Mouse (Mus musculus) olfactory bulb, adult 2 months (tissue): ENCODE results near the gene Pax5.

ENCODE experiments used
- CTCF ChIP-seq: fragments of 200-500 bp; IDR thresholded peaks from 2 replicates; pipeline ENCODE4 v1.5.1; 2012; ENCODE audit warnings: low read depth, mild to moderate bottlenecking, low read length, moderate library complexity; ENCODE audit not compliant: insufficient read depth
- POLR2A ChIP-seq: fragments of 200-500 bp; IDR thresholded peaks from 2 replicates; pipeline ENCODE4 v1.6.1; 2012; ENCODE audit warnings: mild to moderate bottlenecking, low read depth, low read length, moderate library complexity; ENCODE audit not compliant: insufficient read depth

- TF ChIP-seq CTCF (no peak), POLR2A (no peak)
Measured at GRCm38 (mm10) chr4:44601370-44601769, 108.9 kb downstream of the Pax5 start.
